Comparison of ENCODE assay signal across 8 mouse cellular contexts in genomic region chr6:134919511-134920189, GRCm38 (mm10). TPM values are rescaled to one million over a fixed set of nuclear protein-coding genes. Genes with fewer than 3 reads are reported as not detected.
DNase-seq lines count a peak whose midpoint lies in the region; ATAC-seq and TF ChIP-seq lines count a peak whose summit lies in the region.

No protein-coding gene starts in this region.

- peak overlapping the region; percentile 97 for H3K4me3 ChIP-seq in forebrain, embryonic 11.5 days (ENCODE audit: low read depth, low read length)
- peak overlapping the region; percentile 84 for H3K4me3 ChIP-seq in limb, embryonic 14.5 days (replicated peaks; ENCODE audit: low read length)
- H3K4me3 ChIP-seq in small intestine, adult 2 months (ENCODE audit: low read depth, low read length): peak overlapping the region; percentile 79

- no peak for TF ChIP-seq CTCF in small intestine, adult 2 months (IDR thresholded peaks at IDR 0.05; ENCODE audit: extremely low read depth, insufficient read length, insufficient replicate concordance, low read depth, low read length)

- 2% methylated on average over 37 of the region's 37 CpGs for WGBS in forebrain, embryonic 11.5 days
- WGBS in limb, embryonic 14.5 days: 4% methylated on average over 37 of the region's 37 CpGs
- WGBS in small intestine, adult 2 months: 4% methylated on average over 37 of the region's 37 CpGs

- peak; percentile 74; the same call in 1 of the 2 replicates for ATAC-seq in forebrain, embryonic 11.5 days (replicated peaks; ENCODE audit: low FRiP score)
- peak; percentile 42; the same call in 1 of the 2 replicates for ATAC-seq in limb, embryonic 14.5 days (ENCODE audit: low FRiP score, low read depth)

- peak overlapping the region; percentile 100 for H3K4me2 ChIP-seq in forebrain, embryonic 11.5 days (ENCODE audit: low read depth, low read length, severe bottlenecking)
- H3K4me2 ChIP-seq in limb, embryonic 14.5 days (replicated peaks; ENCODE audit: low read depth, low read length, severe bottlenecking): peak overlapping the region; percentile 88

- H3K9ac ChIP-seq in forebrain, embryonic 11.5 days (ENCODE audit: low read length): peak overlapping the region; percentile 93
- peak overlapping the region; percentile 87 for H3K9ac ChIP-seq in limb, embryonic 14.5 days (ENCODE audit: low read depth, low read length, severe bottlenecking)

- H3K27me3 ChIP-seq in forebrain, embryonic 11.5 days (ENCODE audit: control insufficient read depth, insufficient read depth, low read length): no peaks in the 10 kb centered on the region
- H3K27me3 ChIP-seq in limb, embryonic 14.5 days (ENCODE audit: control insufficient read depth, insufficient read depth, low read length): no peaks in the 10 kb centered on the region
- H3K27me3 ChIP-seq in small intestine, adult 2 months (ENCODE audit: control insufficient read depth, insufficient read depth, low read length): no peaks in the 10 kb centered on the region

- peak overlapping the region; percentile 95 for H3K27ac ChIP-seq in forebrain, embryonic 11.5 days (ENCODE audit: low read depth, low read length)
- H3K27ac ChIP-seq in limb, embryonic 14.5 days (replicated peaks; ENCODE audit: low read depth, low read length): peak overlapping the region; percentile 94
- peak overlapping the region; percentile 81 for H3K27ac ChIP-seq in small intestine, adult 2 months (ENCODE audit: insufficient read depth, low read depth, low read length)

- peak; percentile 44 for DNase-seq in heart, adult 8-10 months (ENCODE audit: low spot score)
- DNase-seq in heart, adult 9 months (ENCODE audit: low spot score in 2 of 2): no peak
- peak; percentile 24 for DNase-seq in CD4-positive helper T cell, adult 2 months (ENCODE audit: low read depth, low spot score)
- DNase-seq in forebrain, embryonic 11.5 days (ENCODE audit: low spot score): no peak
- no peak for DNase-seq in limb, embryonic 14.5 days (ENCODE audit: low spot score)
- DNase-seq in left cerebral cortex, postnatal 36 days (ENCODE audit: low spot score in 2 of 2): no peak
- no peak for DNase-seq in kidney, postnatal 14 days

- TF ChIP-seq POLR2A in limb, embryonic 14.5 days (IDR thresholded peaks at IDR 0.05; ENCODE audit: borderline replicate concordance, extremely low read depth, insufficient read depth, insufficient read length): no peak
- TF ChIP-seq POLR2A in small intestine, adult 2 months (IDR thresholded peaks at IDR 0.05; ENCODE audit: low read depth, low read length): no peak

- no peaks in the 10 kb centered on the region for H3K36me3 ChIP-seq in forebrain, embryonic 11.5 days (ENCODE audit: control insufficient read depth, insufficient read depth, low read length)
- H3K36me3 ChIP-seq in limb, embryonic 14.5 days (ENCODE audit: control insufficient read depth, insufficient read depth, low read length): peaks cover 12% of the 10 kb centered on the region; the same call in 1 of the 2 replicates
- H3K36me3 ChIP-seq in small intestine, adult 2 months (ENCODE audit: control insufficient read depth, insufficient read depth, low read length): peaks cover 6% of the 10 kb centered on the region

- H3K9me3 ChIP-seq in forebrain, embryonic 11.5 days (ENCODE audit: control insufficient read depth, low read length): no peaks in the 10 kb centered on the region
- no peaks in the 10 kb centered on the region for H3K9me3 ChIP-seq in limb, embryonic 14.5 days (ENCODE audit: control insufficient read depth, low read length)

- intact Hi-C loops in left cerebral cortex, postnatal 36 days (cut with DNase I): loop anchor here (1.0 to 2.0 kb wide), 2 partner anchors 21 to 33 kb away; partner anchors contain the start of gene Gpr19

- peaks cover 11% of the 10 kb centered on the region for H3K4me1 ChIP-seq in forebrain, embryonic 11.5 days (replicated peaks; ENCODE audit: control insufficient read depth, insufficient read depth, low read length)
- H3K4me1 ChIP-seq in limb, embryonic 14.5 days (ENCODE audit: control insufficient read depth, insufficient read depth, low read length): peaks cover 31% of the 10 kb centered on the region
- peaks cover 4% of the 10 kb centered on the region for H3K4me1 ChIP-seq in small intestine, adult 2 months (ENCODE audit: control insufficient read depth, insufficient read depth, insufficient read length, low read length)

RNA-seq across cellular contexts. Expression of gene Cdkn1b, which starts 0.6 kb away (rescaled TPM):
- 10 to 100 TPM; 29.5 to 43.4 (median 38.7) TPM for total RNA-seq in heart, adult 8-10 months (2022)
- polyA plus RNA-seq in forebrain, embryonic 11.5 days (2014; fragmentation: Nextera tagmentation; extraction: Ambion mirVana): 26.2 and 27.3 TPM in 2 replicates
- polyA plus RNA-seq in limb, embryonic 14.5 days (2012; rRNA removed): 29.8 and 30.3 TPM in 2 replicates
- polyA plus RNA-seq in limb, embryonic 14.5 days (2014; fragmentation: Nextera tagmentation; extraction: Ambion mirVana): 18.3 and 18.8 TPM in 2 replicates
- 5.8 and 16.3 TPM in 2 replicates for polyA plus RNA-seq in small intestine, adult 2 months (2012; rRNA removed)
- total RNA-seq in left cerebral cortex, postnatal 36 days (2021): 10 to 100 TPM; 41.5 to 46.0 TPM

RNA-seq across cellular contexts. Expression of gene Gpr19, which starts 21.3 kb away (rescaled TPM):
- 1 to 10 TPM; 2.6 to 5.8 (median 3.9) TPM for total RNA-seq in heart, adult 8-10 months (2022)
- polyA plus RNA-seq in forebrain, embryonic 11.5 days (2014; fragmentation: Nextera tagmentation; extraction: Ambion mirVana): 31.2 and 33.8 TPM in 2 replicates
- polyA plus RNA-seq in limb, embryonic 14.5 days (2012; rRNA removed): 8.9 and 11.5 TPM in 2 replicates
- polyA plus RNA-seq in limb, embryonic 14.5 days (2014; fragmentation: Nextera tagmentation; extraction: Ambion mirVana): 7.5 and 7.9 TPM in 2 replicates
- polyA plus RNA-seq in small intestine, adult 2 months (2012; rRNA removed): 1.8 and 6.7 TPM in 2 replicates
- total RNA-seq in left cerebral cortex, postnatal 36 days (2021): 10 to 100 TPM; 20.2 to 24.9 TPM

Comparison
In these comparisons a context has a peak if more than half of its experiments do, and no peak if none do; other contexts are left out.
1. DNase-seq: peak in heart, adult 8-10 months (single experiment) and CD4-positive helper T cell, adult 2 months (single experiment); none in heart, adult 9 months (0 of 2), forebrain, embryonic 11.5 days (single experiment), limb, embryonic 14.5 days (single experiment), left cerebral cortex, postnatal 36 days (0 of 2) and kidney, postnatal 14 days (single experiment).
2. Peak in every context shown above with its lines, with median percentiles within 50 percentile points of each other: H3K27ac ChIP-seq and H3K4me3 ChIP-seq.